Mouse (Mus musculus): ENCODE results near the gene Kcnj1. TPM values are rescaled to one million over a fixed set of nuclear protein-coding genes. Genes with fewer than 3 reads are reported as not detected.

Gene Kcnj1
- polyA plus RNA-seq (2012; rRNA removed) = 0.03 TPM in 1 of 2 replicates, not detected in the other

DNA sequence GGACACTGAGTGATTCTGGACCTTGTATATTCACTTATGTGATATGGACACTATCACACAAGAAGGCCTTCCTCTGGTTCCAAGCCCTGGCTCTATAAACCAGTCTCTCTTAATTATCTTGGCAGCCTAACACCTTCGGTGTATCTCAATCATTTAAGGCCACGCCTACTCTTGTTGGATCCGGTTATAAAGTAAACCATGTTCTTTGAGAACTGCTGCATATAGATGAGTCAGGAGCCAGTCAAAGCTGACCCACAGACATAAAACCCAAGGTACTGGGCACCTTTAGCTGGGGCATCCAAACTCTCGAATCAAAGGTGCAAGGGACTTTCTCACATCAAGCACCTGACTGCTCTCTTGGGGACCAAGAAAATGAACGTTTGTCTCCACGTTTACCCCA lies at the start of gene Kcnj1:
TSS of gene Kcnj1 (plus strand) at position 292 of the 400 bp plus-strand sequence.
- no peak for DNase-seq
- Histone ChIP-seq H3K27me3 (ENCODE audit: control insufficient read depth, insufficient read depth, low read length) (no peaks in the 10 kb centered on the region), H3K27ac (ENCODE audit: control insufficient read depth, insufficient read depth, low read length) (no peak within 1 kb of the TSS), H3K4me3 (ENCODE audit: control insufficient read depth, insufficient read depth, low read length) (no peak within 1 kb of the TSS), H3K4me1 (replicated peaks; ENCODE audit: control insufficient read depth, insufficient read depth, low read length) (0 out of 2 replicates have a peak, but pooled peaks cover 2% of the 10 kb centered on the region), H3K36me3 (ENCODE audit: control insufficient read depth, insufficient read depth, low read length) (no peaks in the 10 kb centered on the region)
- WGBS = 95% methylated on average over 6 of the region's 6 CpGs
- TF ChIP-seq CTCF (IDR thresholded peaks at IDR 0.05; ENCODE audit: borderline replicate concordance, control insufficient read depth, extremely low read depth, insufficient read depth, low read length, poor library complexity) = no peak
- no peak for TF ChIP-seq POLR2A (IDR thresholded peaks at IDR 0.05; ENCODE audit: control insufficient read depth, extremely low read depth, insufficient read depth, low read length, poor library complexity)

DNA sequence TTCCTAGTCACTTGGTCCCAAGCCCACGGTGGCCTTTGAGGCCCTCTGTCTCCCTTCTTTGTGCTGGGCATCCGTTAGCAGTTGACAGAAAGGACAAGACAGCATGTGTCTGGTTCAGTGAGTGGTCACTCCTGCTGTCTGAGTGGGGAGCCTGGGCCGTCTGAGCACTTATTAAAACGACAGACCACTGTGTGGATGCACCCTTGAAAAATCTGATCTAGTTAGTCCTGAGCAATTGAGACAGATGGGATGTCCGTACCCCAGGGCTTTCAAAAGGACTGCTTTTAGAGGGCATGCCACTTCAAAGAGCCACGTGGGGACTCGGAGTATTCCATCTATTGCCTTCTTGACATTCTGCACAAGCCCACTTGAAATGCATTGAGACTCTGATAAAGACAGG lies 48.7 kb upstream of the Kcnj1 start:
- TF ChIP-seq CTCF (IDR thresholded peaks at IDR 0.05; ENCODE audit: borderline replicate concordance, control insufficient read depth, extremely low read depth, insufficient read depth, low read length, poor library complexity) (no peak), POLR2A (IDR thresholded peaks at IDR 0.05; ENCODE audit: control insufficient read depth, extremely low read depth, insufficient read depth, low read length, poor library complexity) (no peak)
- WGBS = 86% methylated on average over 7 of the region's 7 CpGs
- H3K36me3 ChIP-seq (ENCODE audit: control insufficient read depth, insufficient read depth, low read length) = no peaks in the 10 kb centered on the region
- H3K4me1 ChIP-seq (replicated peaks; ENCODE audit: control insufficient read depth, insufficient read depth, low read length) = no peaks in the 10 kb centered on the region
- DNase-seq = no peak
- no peak overlapping the region for H3K4me3 ChIP-seq (ENCODE audit: control insufficient read depth, insufficient read depth, low read length)
- H3K27ac ChIP-seq (ENCODE audit: control insufficient read depth, insufficient read depth, low read length) = no peak overlapping the region
- H3K27me3 ChIP-seq (ENCODE audit: control insufficient read depth, insufficient read depth, low read length) = no peaks in the 10 kb centered on the region

DNA sequence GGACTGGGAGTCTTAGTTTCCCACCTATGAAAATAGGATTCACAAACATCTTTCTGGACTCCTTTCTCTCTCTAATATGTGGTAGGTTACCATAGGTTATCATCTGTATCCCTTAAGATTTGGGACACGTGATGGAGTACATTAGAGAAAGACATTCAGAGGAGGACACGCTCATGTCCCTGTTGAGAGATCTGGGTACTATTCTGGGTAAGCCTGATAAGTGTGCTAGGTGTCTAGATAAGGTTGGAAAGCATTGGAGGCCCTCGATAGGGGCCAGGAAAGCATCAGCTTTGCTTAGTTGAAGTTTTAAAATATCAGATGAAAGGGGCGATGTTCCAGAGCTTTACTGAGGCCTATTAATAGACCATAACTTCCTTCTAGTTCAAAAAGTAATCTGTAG lies 43.5 kb upstream of the Kcnj1 start:
- 89% methylated on average over 4 of the region's 4 CpGs for WGBS
- DNase-seq = no peak
- no peak overlapping the region for H3K27ac ChIP-seq (ENCODE audit: control insufficient read depth, insufficient read depth, low read length)
- H3K4me1 ChIP-seq (replicated peaks; ENCODE audit: control insufficient read depth, insufficient read depth, low read length) = no peaks in the 10 kb centered on the region
- TF ChIP-seq CTCF (IDR thresholded peaks at IDR 0.05; ENCODE audit: borderline replicate concordance, control insufficient read depth, extremely low read depth, insufficient read depth, low read length, poor library complexity) (no peak), POLR2A (IDR thresholded peaks at IDR 0.05; ENCODE audit: control insufficient read depth, extremely low read depth, insufficient read depth, low read length, poor library complexity) (no peak)
- no peaks in the 10 kb centered on the region for H3K27me3 ChIP-seq (ENCODE audit: control insufficient read depth, insufficient read depth, low read length)
- H3K4me3 ChIP-seq (ENCODE audit: control insufficient read depth, insufficient read depth, low read length) = no peak overlapping the region
- H3K36me3 ChIP-seq (ENCODE audit: control insufficient read depth, insufficient read depth, low read length) = no peaks in the 10 kb centered on the region

DNA sequence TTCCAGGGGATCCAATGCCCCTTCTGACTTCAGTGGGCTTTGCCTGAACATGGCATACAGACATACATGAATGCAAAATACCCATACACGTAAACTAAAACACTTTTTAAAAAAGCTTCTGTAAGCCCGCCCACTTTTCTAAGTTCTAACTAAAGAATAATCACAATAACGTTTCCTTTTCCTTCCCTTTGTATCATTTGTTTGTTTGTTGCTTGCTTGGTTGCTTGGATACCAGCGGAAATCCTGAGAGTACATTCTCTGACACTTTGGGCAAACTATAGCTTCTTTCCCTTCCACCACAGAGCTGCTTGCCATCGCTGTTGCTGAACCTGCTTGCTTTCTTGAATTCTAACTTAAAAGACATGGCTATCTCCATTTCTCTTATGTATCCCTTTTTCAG lies 41.1 kb upstream of the Kcnj1 start:
- Histone ChIP-seq H3K36me3 (ENCODE audit: control insufficient read depth, insufficient read depth, low read length) (no peaks in the 10 kb centered on the region), H3K27me3 (ENCODE audit: control insufficient read depth, insufficient read depth, low read length) (no peaks in the 10 kb centered on the region), H3K4me1 (replicated peaks; ENCODE audit: control insufficient read depth, insufficient read depth, low read length) (no peaks in the 10 kb centered on the region), H3K4me3 (ENCODE audit: control insufficient read depth, insufficient read depth, low read length) (no peak overlapping the region), H3K27ac (ENCODE audit: control insufficient read depth, insufficient read depth, low read length) (no peak overlapping the region)
- WGBS = 77% methylated on average over 5 of the region's 5 CpGs
- TF ChIP-seq CTCF (IDR thresholded peaks at IDR 0.05; ENCODE audit: borderline replicate concordance, control insufficient read depth, extremely low read depth, insufficient read depth, low read length, poor library complexity) (no peak), POLR2A (IDR thresholded peaks at IDR 0.05; ENCODE audit: control insufficient read depth, extremely low read depth, insufficient read depth, low read length, poor library complexity) (no peak)
- DNase-seq = no peak

DNA sequence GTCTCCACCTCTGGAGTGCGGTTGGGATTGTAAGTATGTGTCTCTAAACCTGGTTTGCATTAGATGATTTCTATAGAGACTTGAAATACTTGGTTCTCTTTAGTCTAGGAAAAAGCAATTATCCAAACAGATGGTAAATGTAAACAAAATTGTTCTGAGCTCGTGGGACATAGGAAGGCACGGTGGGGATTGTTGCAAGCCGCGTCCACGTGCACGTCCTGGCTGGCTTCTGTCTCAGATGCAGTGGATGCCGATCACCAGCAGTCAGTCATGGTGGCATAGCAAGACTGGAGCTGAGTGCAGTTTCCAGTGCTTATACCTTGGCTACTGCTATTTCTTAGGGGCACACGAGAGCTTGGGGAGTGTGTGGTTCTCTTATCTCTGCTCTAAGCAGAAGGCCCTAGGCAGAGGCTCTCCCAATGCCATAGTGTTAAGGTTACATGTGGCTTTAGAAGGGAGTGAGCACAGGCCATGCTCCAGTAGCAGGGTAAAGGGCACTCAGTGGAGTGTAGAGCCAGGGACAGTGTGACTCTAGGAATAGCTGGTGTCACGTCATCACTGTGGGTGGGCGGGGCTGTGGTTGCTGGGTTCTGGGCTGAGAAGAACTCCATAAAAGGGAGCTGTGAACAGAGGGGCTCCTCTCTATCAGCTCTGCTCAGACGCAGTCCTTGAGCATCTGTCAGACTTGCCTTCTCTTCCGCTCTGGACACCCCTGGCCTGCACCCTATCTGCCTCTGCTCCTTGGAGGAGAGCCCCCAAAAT lies 36.7 kb upstream of the Kcnj1 start:
- WGBS = 88% methylated on average over 13 of the region's 13 CpGs
- H3K4me3 ChIP-seq (ENCODE audit: control insufficient read depth, insufficient read depth, low read length) = no peak overlapping the region
- H3K27ac ChIP-seq (ENCODE audit: control insufficient read depth, insufficient read depth, low read length) = no peak overlapping the region
- DNase-seq = no peak
- H3K36me3 ChIP-seq (ENCODE audit: control insufficient read depth, insufficient read depth, low read length) = no peaks in the 10 kb centered on the region
- TF ChIP-seq POLR2A (IDR thresholded peaks at IDR 0.05; ENCODE audit: control insufficient read depth, extremely low read depth, insufficient read depth, low read length, poor library complexity) (no peak), CTCF (IDR thresholded peaks at IDR 0.05; ENCODE audit: borderline replicate concordance, control insufficient read depth, extremely low read depth, insufficient read depth, low read length, poor library complexity) (no peak)
- no peaks in the 10 kb centered on the region for H3K4me1 ChIP-seq (replicated peaks; ENCODE audit: control insufficient read depth, insufficient read depth, low read length)
- H3K27me3 ChIP-seq (ENCODE audit: control insufficient read depth, insufficient read depth, low read length) = no peaks in the 10 kb centered on the region

DNA sequence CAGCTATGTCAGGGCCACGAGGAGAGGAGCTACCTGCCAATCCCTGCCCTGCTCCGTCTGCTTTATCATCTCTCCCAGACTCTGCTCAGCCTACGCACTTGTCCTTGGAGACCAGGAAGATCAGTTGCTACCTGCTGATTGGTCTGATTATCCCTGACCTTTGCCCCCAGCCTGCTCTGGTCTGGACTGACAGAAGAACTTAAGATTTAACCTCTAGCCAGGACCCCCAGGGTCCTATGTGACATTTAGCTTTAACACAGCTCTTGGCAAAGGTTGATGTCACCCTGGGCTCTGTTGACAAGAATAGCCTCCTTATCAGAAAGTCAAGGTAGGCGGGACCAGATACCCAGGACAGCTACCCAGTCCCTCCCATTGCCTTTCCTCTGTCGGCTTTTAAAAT lies 31.5 kb upstream of the Kcnj1 start:
- Histone ChIP-seq H3K4me3 (ENCODE audit: control insufficient read depth, insufficient read depth, low read length) (no peak overlapping the region), H3K27ac (ENCODE audit: control insufficient read depth, insufficient read depth, low read length) (no peak overlapping the region), H3K36me3 (ENCODE audit: control insufficient read depth, insufficient read depth, low read length) (no peaks in the 10 kb centered on the region), H3K4me1 (replicated peaks; ENCODE audit: control insufficient read depth, insufficient read depth, low read length) (no peaks in the 10 kb centered on the region), H3K27me3 (ENCODE audit: control insufficient read depth, insufficient read depth, low read length) (peaks cover 11% of the 10 kb centered on the region; the same call in 1 of the 2 replicates)
- TF ChIP-seq CTCF (IDR thresholded peaks at IDR 0.05; ENCODE audit: borderline replicate concordance, control insufficient read depth, extremely low read depth, insufficient read depth, low read length, poor library complexity) (no peak), POLR2A (IDR thresholded peaks at IDR 0.05; ENCODE audit: control insufficient read depth, extremely low read depth, insufficient read depth, low read length, poor library complexity) (no peak)
- no peak for DNase-seq
- 69% methylated on average over 5 of the region's 5 CpGs for WGBS

Measured in thymus, adult 2 months (tissue).